Mouse (Mus musculus) heart, postnatal 0 days (tissue): Measurements from ENCODE around the gene Rmi2.

Source experiments
- CTCF ChIP-seq: IDR thresholded peaks from 2 replicates; pipeline ENCODE4 v1.5.1; 2016; ENCODE audit warnings: antibody characterized with exemption, control low read depth, low read depth
- EP300 ChIP-seq: IDR thresholded peaks from 2 replicates; pipeline ENCODE4 v1.6.1; 2016; ENCODE audit warnings: antibody characterized with exemption, low read depth

DNA sequence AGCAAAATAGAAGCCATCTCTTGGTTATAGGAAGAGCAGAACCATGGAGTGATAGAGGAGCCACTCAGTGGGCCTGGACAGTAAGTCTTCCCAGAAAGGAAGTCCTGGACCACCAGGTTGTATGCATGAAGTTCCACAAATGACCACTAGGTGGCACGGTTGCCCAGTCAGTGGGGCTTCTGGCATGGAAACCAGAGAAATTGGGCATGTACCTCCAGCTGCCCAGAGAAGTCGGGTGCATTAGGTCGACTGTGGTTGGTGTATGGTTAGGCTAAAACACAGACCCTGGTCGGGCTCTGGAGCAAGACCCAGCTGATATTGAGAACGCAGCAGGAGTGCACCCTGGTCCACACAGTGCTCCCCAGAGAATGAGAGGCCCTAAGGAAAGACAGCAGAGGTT, 38.8 kb downstream of the Rmi2 start:
- peak; percentile 98 for TF ChIP-seq CTCF
- TF ChIP-seq EP300: no peak
